Mouse (Mus musculus): ENCODE measurements around the gene Tada3.

DNA sequence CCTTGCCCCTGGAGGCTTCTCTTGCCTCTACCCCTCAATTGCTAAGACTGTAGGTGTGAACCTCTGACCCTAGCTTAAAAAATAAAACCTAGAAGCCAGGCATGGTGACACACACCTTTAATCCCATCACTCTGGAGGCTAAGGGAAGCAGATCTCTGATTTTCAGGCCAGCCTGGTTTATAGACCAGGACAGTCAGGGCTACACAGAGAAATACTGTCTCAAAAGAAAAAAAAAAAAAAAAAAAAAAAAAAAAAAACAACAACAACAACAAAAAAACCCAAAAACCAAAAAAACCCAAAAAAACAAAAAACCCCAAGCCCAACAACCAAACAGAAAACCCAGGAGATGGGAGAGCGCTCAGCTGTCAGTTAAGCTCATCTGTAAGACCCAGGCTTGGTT is 10.1 kb downstream of the Tada3 start:
- no peak for TF ChIP-seq POLR2A (IDR thresholded peaks at IDR 0.05; ENCODE audit: insufficient read depth, low read depth, low read length)
- TF ChIP-seq CTCF (IDR thresholded peaks at IDR 0.05; ENCODE audit: insufficient read depth, low read depth, low read length), result no peak

All from olfactory bulb, adult 2 months (tissue).